In genomic region chr7:97424621-97425245, GRCm38 (mm10) we compare ENCODE assay signal across 9 mouse cellular contexts. TPM values are rescaled to one million over a fixed set of nuclear protein-coding genes. Genes with fewer than 3 reads are reported as not detected.
DNase-seq lines count a peak whose midpoint lies in the region; ATAC-seq lines count a peak whose summit lies in the region.
"Had no signal": no experiment of that assay in that cellular context is flagged by ENCODE, and none has a peak within 500 bp of the region (broad histone marks: within the 10 kb centered on the region; RNA-seq: fewer than 3 reads in every experiment).

No protein-coding gene starts in this region.

- DNase-seq in MN1 (ENCODE audit: low spot score): peak; percentile 87
- DNase-seq in cerebellum, adult 9-11 months: peak; percentile 86
- peak; percentile 58 to 94 for DNase-seq in frontal cortex, adult 2 months (ENCODE audit: extremely low spot score in 1 of 2, low spot score in 1 of 2)
- DNase-seq in layer of hippocampus, postnatal 25 days (ENCODE audit: extremely low spot score in 1 of 2, low spot score in 1 of 2): peak; percentile 88 to 97
- DNase-seq in lung, postnatal 14 days: peak; percentile 96
- DNase-seq in retina, adult 2 months (ENCODE audit: low read depth, low spot score): peak; percentile 61
- peak; percentile 79 for DNase-seq in thymus, postnatal 25 days

- ATAC-seq in hindbrain, embryonic 13.5 days (ENCODE audit: low FRiP score): peak; percentile 78

- H3K9me3 ChIP-seq in hindbrain, embryonic 13.5 days: no peaks in the 10 kb centered on the region

- H3K9ac ChIP-seq in hindbrain, embryonic 13.5 days: no peak overlapping the region; the same call in 1 of the 2 replicates

- peaks cover 19% of the 10 kb centered on the region for H3K4me1 ChIP-seq in hindbrain, embryonic 13.5 days (replicated peaks)

- 9% methylated on average over 12 of the region's 12 CpGs for WGBS in hindbrain, embryonic 13.5 days

- 0 out of 2 replicates have a peak overlapping the region, but pooled peaks have one; percentile 6 for H3K27ac ChIP-seq in hindbrain, embryonic 13.5 days
- H3K27ac ChIP-seq: macrophage had no signal

- H3K4me2 ChIP-seq in hindbrain, embryonic 13.5 days: no peak overlapping the region

- H3K36me3 ChIP-seq in hindbrain, embryonic 13.5 days: no peaks in the 10 kb centered on the region

- H3K4me3 ChIP-seq in hindbrain, embryonic 13.5 days: no peak overlapping the region

- no peaks in the 10 kb centered on the region for H3K27me3 ChIP-seq in hindbrain, embryonic 13.5 days

RNA-seq across cellular contexts. Expression of gene Thrsp, which starts 7.2 kb away (rescaled TPM):
- polyA plus RNA-seq in frontal cortex, adult 2 months (2012; rRNA removed): 34.7 and 44.7 TPM in 2 replicates
- 1.8 and 2.6 TPM in 2 replicates for polyA plus RNA-seq in hindbrain, embryonic 13.5 days (2015; fragmentation: Nextera tagmentation; extraction: Ambion mirVana)
- 10 to 100 TPM; 29.9 to 41.8 TPM for total RNA-seq in layer of hippocampus, postnatal 25 days (2021)
- polyA plus RNA-seq: macrophage had no signal

RNA-seq across cellular contexts. Expression of gene Ndufc2, which starts 24.9 kb away (rescaled TPM):
- polyA plus RNA-seq in frontal cortex, adult 2 months (2012; rRNA removed): 247 and 298 TPM in 2 replicates
- polyA plus RNA-seq in hindbrain, embryonic 13.5 days (2015; fragmentation: Nextera tagmentation; extraction: Ambion mirVana): 445 and 471 TPM in 2 replicates
- 100 to 1,000 TPM; 231 to 241 TPM for total RNA-seq in layer of hippocampus, postnatal 25 days (2021)

RNA-seq across cellular contexts. Expression of gene Kctd14, which starts 26.4 kb away (rescaled TPM):
- polyA plus RNA-seq in frontal cortex, adult 2 months (2012; rRNA removed): 6.2 and 6.4 TPM in 2 replicates
- polyA plus RNA-seq in hindbrain, embryonic 13.5 days (2015; fragmentation: Nextera tagmentation; extraction: Ambion mirVana): 1.1 and 1.5 TPM in 2 replicates
- total RNA-seq in layer of hippocampus, postnatal 25 days (2021): 1 to 10 TPM; 3.9 to 4.1 TPM

RNA-seq across cellular contexts. Expression of gene Alg8, which starts 53.3 kb away (rescaled TPM):
- polyA plus RNA-seq in frontal cortex, adult 2 months (2012; rRNA removed): 10.9 and 12.8 TPM in 2 replicates
- polyA plus RNA-seq in hindbrain, embryonic 13.5 days (2015; fragmentation: Nextera tagmentation; extraction: Ambion mirVana): 16.5 and 17.4 TPM in 2 replicates
- 10 to 100 TPM; 10.7 to 11.1 TPM for total RNA-seq in layer of hippocampus, postnatal 25 days (2021)

RNA-seq across cellular contexts. Expression of gene Ints4, which starts 56.0 kb away (rescaled TPM):
- 50.7 and 67.3 TPM in 2 replicates for polyA plus RNA-seq in frontal cortex, adult 2 months (2012; rRNA removed)
- polyA plus RNA-seq in hindbrain, embryonic 13.5 days (2015; fragmentation: Nextera tagmentation; extraction: Ambion mirVana): 50.0 and 50.9 TPM in 2 replicates
- total RNA-seq in layer of hippocampus, postnatal 25 days (2021): 10 to 100 TPM; 27.0 to 31.4 TPM
